Mouse (Mus musculus) cortical plate, adult 2 months (tissue): ENCODE data around the gene Itpkc. TPM values are rescaled to one million over a fixed set of nuclear protein-coding genes. Genes with fewer than 3 reads are reported as not detected.
A peak's percentile ranks its signal among the peaks of the same experiment; 100 is the strongest.
"Not testable (repeated sequence)": the region's sequence is repeated elsewhere in the genome, so short reads cannot be mapped to it uniquely, and the experiment has no call there.

Experiments
- H3K27ac ChIP-seq: fragments of 200-500 bp; 2 replicates; pipeline ENCODE4 v1.5.1; 2012; ENCODE audit warnings: low read length, control low read depth, inconsistent platforms; ENCODE audit not compliant: insufficient read depth
- H3K4me1 ChIP-seq: fragments of 200-500 bp; 2 replicates; pipeline ENCODE4 v1.6.1; 2011; ENCODE audit warnings: low read length; ENCODE audit not compliant: control insufficient read depth, insufficient read depth
- H3K4me3 ChIP-seq: fragments of 200-500 bp; 2 replicates; pipeline ENCODE4 v1.5.1; 2011; ENCODE audit warnings: mild to moderate bottlenecking, low read length, control low read depth; ENCODE audit not compliant: insufficient read depth
- CTCF ChIP-seq: fragments of 200-500 bp; IDR thresholded peaks from 2 replicates; pipeline ENCODE4 v1.5.1; 2011; ENCODE audit warnings: mild to moderate bottlenecking, control low read depth, low read length; ENCODE audit not compliant: insufficient read depth; ENCODE audit errors: extremely low read depth
- POLR2A ChIP-seq: fragments of 200-500 bp; IDR thresholded peaks from 2 replicates; pipeline ENCODE4 v1.6.1; 2011; ENCODE audit warnings: mild to moderate bottlenecking, low read length, control low read depth; ENCODE audit not compliant: insufficient read depth; ENCODE audit errors: extremely low read depth
- polyA plus RNA-seq: library from polyadenylated mRNA; depleted of rRNA; stranded (reverse); fragments of >200 nt; gene quantifications from 2 replicates; pipeline ENCODE4 v1.2.3, GENCODE M21; 2012

Itpkc gene
- polyA plus RNA-seq, 1 experiment = 6.8 TPM

- not testable (repeated sequence) for H3K4me1 ChIP-seq, H3K27ac ChIP-seq, H3K4me3 ChIP-seq
- 0 out of 2 replicates have a peak, but pooled peaks have one; percentile 3 for TF ChIP-seq CTCF
Measured at GRCm38 (mm10) chr7:27244088-27244487, 15.6 kb upstream of the Itpkc start.

GRCm38 (mm10) chr7:27243211-27243610, 14.8 kb upstream of the Itpkc start:
- no peak for TF ChIP-seq CTCF
- TF ChIP-seq POLR2A = no peak
- Histone ChIP-seq H3K27ac (no peak overlapping the region), H3K4me1 (no peaks in the 10 kb centered on the region), H3K4me3 (no peak overlapping the region)

GRCm38 (mm10) chr7:27238568-27238967, 10.1 kb upstream of the Itpkc start:
- Histone ChIP-seq H3K4me1 (peaks cover 2% of the 10 kb centered on the region; the same call in 1 of the 2 replicates), H3K27ac (no peak overlapping the region), H3K4me3 (no peak overlapping the region)
- TF ChIP-seq POLR2A = no peak
- TF ChIP-seq CTCF = no peak

DNA sequence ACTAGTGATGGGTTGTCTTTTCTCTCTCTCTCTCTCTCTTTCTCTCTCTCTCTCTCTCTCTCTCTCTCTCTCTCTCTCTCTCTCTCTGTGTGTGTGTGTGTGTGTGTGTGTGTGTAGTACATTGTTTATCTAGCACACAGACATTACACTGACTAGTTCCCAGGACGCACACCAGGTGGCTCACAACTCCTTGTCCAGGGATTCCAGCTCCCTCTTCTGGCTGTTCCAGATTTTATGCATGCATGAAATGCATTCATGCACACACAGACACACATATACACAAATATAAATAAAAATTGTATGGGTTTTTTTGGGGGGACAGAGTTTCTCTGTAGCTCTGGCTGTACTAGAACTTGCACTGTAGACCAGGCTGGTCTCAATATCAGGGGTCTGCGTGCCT, 9.1 kb upstream of the Itpkc start:
- TF ChIP-seq CTCF (no peak), POLR2A (no peak)
- Histone ChIP-seq H3K27ac (no peak overlapping the region), H3K4me1 (peaks cover 2% of the 10 kb centered on the region; the same call in 1 of the 2 replicates), H3K4me3 (no peak overlapping the region)

GRCm38 (mm10) chr7:27235726-27236125, 7.3 kb upstream of the Itpkc start:
- Histone ChIP-seq H3K4me3 (no peak overlapping the region), H3K27ac (no peak overlapping the region), H3K4me1 (peaks cover 2% of the 10 kb centered on the region; the same call in 1 of the 2 replicates)
- no peak for TF ChIP-seq CTCF
- TF ChIP-seq POLR2A = no peak

DNA sequence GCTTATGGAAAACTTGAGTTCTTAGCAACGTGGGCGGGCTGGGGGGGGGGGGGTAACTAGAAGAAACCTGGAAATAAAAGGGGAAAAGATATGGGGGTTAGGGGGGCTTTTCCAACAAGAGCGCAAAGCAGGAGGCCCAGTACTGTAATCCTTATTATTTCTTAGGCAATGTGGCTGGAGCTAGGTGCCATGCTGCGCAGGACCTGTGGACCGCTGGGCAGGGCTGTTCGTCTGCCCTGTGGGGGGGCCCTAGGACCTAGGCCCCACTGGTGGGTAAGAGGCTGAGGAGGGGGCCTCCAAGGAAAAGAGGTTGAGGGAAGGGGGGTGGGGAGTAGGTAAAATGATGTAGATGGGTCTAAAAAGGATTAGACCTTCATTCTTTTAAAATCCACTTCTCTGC, 4.8 kb upstream of the Itpkc start:
- Histone ChIP-seq H3K4me3 (peak overlapping the region; percentile 47), H3K27ac (no peak overlapping the region), H3K4me1 (peaks cover 2% of the 10 kb centered on the region; the same call in 1 of the 2 replicates)
- TF ChIP-seq CTCF (no peak), POLR2A (no peak)

DNA sequence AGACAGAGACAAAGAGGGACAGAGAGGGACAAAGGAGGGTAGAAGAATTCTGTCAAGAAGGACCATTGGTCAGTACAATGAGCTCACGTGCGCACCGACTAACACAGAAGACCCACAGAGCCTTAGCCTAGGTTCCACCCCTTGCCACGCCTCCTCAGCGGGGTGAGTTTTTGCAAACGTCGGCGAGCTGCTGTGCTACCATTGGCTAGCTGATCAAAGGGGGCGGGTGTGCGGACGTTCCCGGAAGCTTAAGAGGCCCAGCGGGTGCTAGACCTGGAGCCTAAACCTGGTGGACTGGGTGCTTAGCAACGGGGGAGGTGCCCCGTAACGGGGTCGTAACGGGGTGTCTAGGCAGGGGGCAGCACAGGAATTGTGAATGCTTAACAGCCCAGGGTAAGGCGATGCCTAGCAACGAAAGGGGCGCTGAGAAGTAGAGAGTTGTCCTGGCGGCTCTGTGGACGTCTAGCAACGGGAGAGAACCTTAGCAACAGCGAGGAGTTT, 4.4 kb upstream of the Itpkc start, which contains the start of gene Coq8b:
Gene Coq8b, plus strand, starts transcription at position 243 of the 501 bp plus-strand sequence.
- Histone ChIP-seq H3K4me1 (peaks cover 2% of the 10 kb centered on the region; the same call in 1 of the 2 replicates), H3K27ac (peak within 1 kb of the TSS; percentile 58; the same call in 1 of the 2 replicates), H3K4me3 (peak within 1 kb of the TSS; percentile 47)
- TF ChIP-seq CTCF = no peak
- TF ChIP-seq POLR2A = peak; percentile 66; the same call in 1 of the 2 replicates

GRCm38 (mm10) chr7:27231693-27232331, 3.4 kb upstream of the Itpkc start:
- Histone ChIP-seq H3K4me1 (peaks cover 2% of the 10 kb centered on the region; the same call in 1 of the 2 replicates), H3K27ac (peak overlapping the region; percentile 41), H3K4me3 (no peak overlapping the region)
- TF ChIP-seq POLR2A (0 out of 2 replicates have a peak, but pooled peaks have one; percentile 21), CTCF (no peak)

DNA sequence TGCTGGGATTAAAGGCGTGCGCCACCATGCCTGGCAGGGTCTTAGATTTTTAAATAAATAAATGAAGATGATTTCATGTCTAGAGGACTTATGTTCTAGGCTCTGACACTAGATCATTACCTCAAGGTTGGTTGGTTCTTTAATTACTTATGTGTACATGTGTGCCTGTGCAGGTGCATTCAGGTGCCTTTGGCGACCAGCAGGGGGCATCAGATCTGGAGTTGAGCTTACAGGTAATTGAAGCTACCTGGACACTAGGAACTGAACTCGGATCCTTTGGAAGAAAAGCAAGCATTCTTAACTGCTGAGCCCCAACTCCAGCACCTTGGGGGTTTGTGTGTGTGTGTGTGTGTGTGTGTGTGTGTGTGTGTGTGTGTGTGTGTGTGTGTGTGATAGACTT, 2.3 kb upstream of the Itpkc start:
- no peak overlapping the region for H3K4me3 ChIP-seq
- H3K4me1 ChIP-seq = peaks cover 3% of the 10 kb centered on the region
- TF ChIP-seq POLR2A = no peak
- TF ChIP-seq CTCF = no peak
- no peak overlapping the region for H3K27ac ChIP-seq

DNA sequence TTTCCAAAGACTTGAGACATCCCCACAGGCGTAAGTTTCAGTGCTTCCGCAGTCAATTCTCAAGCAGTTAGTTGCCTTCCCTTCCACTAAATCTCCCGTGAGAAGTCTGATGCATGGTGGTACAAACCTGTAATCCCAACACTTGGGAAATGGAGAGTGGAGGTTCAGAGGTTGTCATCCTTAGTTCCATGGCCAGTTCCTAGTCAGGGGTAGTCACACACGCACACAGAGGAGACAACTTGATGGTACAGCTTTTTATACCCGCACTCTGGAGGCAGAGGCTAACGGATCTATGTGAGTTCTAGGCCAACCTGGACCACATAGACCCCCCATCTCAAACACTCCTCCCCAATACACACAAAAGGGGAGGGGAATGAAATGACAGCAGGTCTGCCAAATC, 404 bp upstream of the Itpkc start:
- TF ChIP-seq CTCF (no peak), POLR2A (no peak)
- Histone ChIP-seq H3K27ac (peak overlapping the region; percentile 55), H3K4me1 (peaks cover 11% of the 10 kb centered on the region), H3K4me3 (peak overlapping the region; percentile 41)
